Mouse (Mus musculus): Measurements from ENCODE around the gene Rpap2.
A peak's percentile ranks its signal among the peaks of the same experiment; 100 is the strongest.

GRCm38 (mm10) chr5:107649680-107650079, 52.5 kb downstream of the Rpap2 start:
- TF ChIP-seq MYC (IDR thresholded peaks at IDR 0.05; ENCODE audit: low read depth, low read length), result no peak
- no peak for TF ChIP-seq GABPA (IDR thresholded peaks at IDR 0.05; ENCODE audit: low read depth, low read length)
- TF ChIP-seq POLR2AphosphoS2 (IDR thresholded peaks at IDR 0.05; ENCODE audit: low read length), result no peak
- no peak for TF ChIP-seq POLR2A (IDR thresholded peaks at IDR 0.05; ENCODE audit: control insufficient read depth in 1 of 2, insufficient read depth in 1 of 2, low read depth in 1 of 2, low read length in 2 of 2, poor library complexity in 1 of 2)
- no peak for TF ChIP-seq CTCF (IDR thresholded peaks at IDR 0.05 in 2 of 3, conservative IDR thresholded peaks at IDR 0.05 in 1 of 3; ENCODE audit: control insufficient read depth in 1 of 3, insufficient read depth in 1 of 3, low read depth in 2 of 3, low read length in 3 of 3, poor library complexity in 1 of 3, severe bottlenecking in 1 of 3)
- TF ChIP-seq MAZ (IDR thresholded peaks at IDR 0.05; ENCODE audit: low read depth, low read length), result no peak
- TF ChIP-seq POLR2AphosphoS5 (IDR thresholded peaks at IDR 0.05; ENCODE audit: borderline replicate concordance, low read depth, low read length), result no peak
- TF ChIP-seq TCF12 (IDR thresholded peaks at IDR 0.05; ENCODE audit: low read depth, low read length), result peak; percentile 46; the same call in 1 of the 2 replicates
- no peak for TF ChIP-seq RAD21 (IDR thresholded peaks at IDR 0.05; ENCODE audit: low read depth, low read length)
- no peak for TF ChIP-seq MAX (IDR thresholded peaks at IDR 0.05; ENCODE audit: low read length)

Measured in MEL (cell line).